Mouse (Mus musculus) limb, embryonic 13.5 days (tissue): Measurements from ENCODE around the gene Cybc1. TPM values are rescaled to one million over a fixed set of nuclear protein-coding genes. Genes with fewer than 3 reads are reported as not detected.

Source experiments
- polyA plus RNA-seq: library from polyadenylated mRNA; unstranded; fragments of >200 nt; fragmentation: Nextera tagmentation; extraction: Ambion mirVana; gene quantifications from 2 replicates; pipeline ENCODE4 v1.2.1, GENCODE M21; 2015

Gene Cybc1
- polyA plus RNA-seq, 1 experiment from 2014 or later, result 41.5 TPM

Other genes starting within 250 kb of the Cybc1 start
- gene Csnk1d, start 238.0 kb downstream of the Cybc1 start, polyA plus RNA-seq, result 133 and 136 TPM in 2 replicates
- gene Cd7, start 189.9 kb downstream of the Cybc1 start, polyA plus RNA-seq, result 0.46 TPM in 1 of 2 replicates, not detected in the other
- not detected in 2 replicates for gene Sectm1b, start 165.8 kb downstream of the Cybc1 start, polyA plus RNA-seq
- 0.13 and 0.37 TPM in 2 replicates for gene Sectm1a, start 148.1 kb downstream of the Cybc1 start, polyA plus RNA-seq
- gene Tex19.2, start 110.6 kb downstream of the Cybc1 start, polyA plus RNA-seq, result not detected in 2 replicates
- not detected in 2 replicates for gene Tex19.1, start 83.2 kb downstream of the Cybc1 start, polyA plus RNA-seq
- gene Uts2r, start 69.1 kb downstream of the Cybc1 start, polyA plus RNA-seq, result 1.2 and 1.3 TPM in 2 replicates
- 10.4 and 10.6 TPM in 2 replicates for gene Hexdc, start 24.9 kb downstream of the Cybc1 start, polyA plus RNA-seq
- gene Ogfod3, start 24.6 kb downstream of the Cybc1 start, polyA plus RNA-seq, result 20.0 and 22.4 TPM in 2 replicates
- 69.3 and 73.5 TPM in 2 replicates for gene Narf, start 7.9 kb upstream of the Cybc1 start, polyA plus RNA-seq
- gene Foxk2, start 30.7 kb upstream of the Cybc1 start, polyA plus RNA-seq, result 8.9 and 9.2 TPM in 2 replicates
- 108 and 111 TPM in 2 replicates for gene Wdr45b, start 125.1 kb upstream of the Cybc1 start, polyA plus RNA-seq
- gene Rab40b, start 158.9 kb upstream of the Cybc1 start, polyA plus RNA-seq, result 12.1 and 13.1 TPM in 2 replicates
- 11.0 and 11.8 TPM in 2 replicates for gene Fn3krp, start 192.1 kb upstream of the Cybc1 start, polyA plus RNA-seq
- gene Fn3k, start 205.6 kb upstream of the Cybc1 start, polyA plus RNA-seq, result 0.47 and 0.91 TPM in 2 replicates
- 42.3 TPM in 2 replicates for gene Tbcd, start 222.6 kb upstream of the Cybc1 start, polyA plus RNA-seq